Mouse (Mus musculus) R1 (cell line): ENCODE measurements around the gene Etl4.

Source experiments
- DNase-seq: peaks from one replicate; pipeline ENCODE4 v3.0.0-alpha.2; 2018; ENCODE audit warnings: low read depth, low spot score

The Etl4 gene

GRCm38 (mm10) chr2:20761320-20761719, 851.7 kb downstream of the Etl4 start:
- no peak for DNase-seq

- no peak for DNase-seq
These were observed 852.2 kb downstream of the Etl4 start for GRCm38 (mm10) chr2:20761751-20762150.

- DNase-seq = peak; percentile 67
These were observed 854.1 kb downstream of the Etl4 start for GRCm38 (mm10) chr2:20763511-20764212.

DNA sequence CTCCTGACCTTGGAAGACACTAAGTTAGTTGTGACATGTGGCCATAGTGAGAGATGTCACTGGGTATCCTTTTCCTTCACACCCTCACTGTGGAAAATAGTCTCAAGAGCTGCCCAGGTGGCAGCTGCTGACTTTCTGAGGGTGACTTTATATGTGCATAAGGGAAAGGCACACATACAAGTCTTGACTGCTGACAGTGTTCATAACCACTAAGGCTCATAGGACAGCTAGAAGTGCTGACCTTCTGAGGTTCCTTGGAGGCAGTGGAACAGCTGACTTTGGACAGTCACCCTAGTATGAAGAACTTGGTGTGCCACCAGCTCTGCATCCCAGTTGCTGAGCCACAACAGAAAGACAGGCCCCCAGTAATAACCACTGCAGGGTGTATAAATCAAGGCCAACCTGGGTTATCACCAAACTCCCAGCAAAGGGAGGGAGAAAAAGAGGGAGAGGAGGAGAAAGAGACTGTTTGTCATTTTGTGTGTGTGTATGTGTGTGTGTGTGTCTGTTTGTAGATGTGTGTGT, 855.0 kb downstream of the Etl4 start:
- no peak for DNase-seq

DNA sequence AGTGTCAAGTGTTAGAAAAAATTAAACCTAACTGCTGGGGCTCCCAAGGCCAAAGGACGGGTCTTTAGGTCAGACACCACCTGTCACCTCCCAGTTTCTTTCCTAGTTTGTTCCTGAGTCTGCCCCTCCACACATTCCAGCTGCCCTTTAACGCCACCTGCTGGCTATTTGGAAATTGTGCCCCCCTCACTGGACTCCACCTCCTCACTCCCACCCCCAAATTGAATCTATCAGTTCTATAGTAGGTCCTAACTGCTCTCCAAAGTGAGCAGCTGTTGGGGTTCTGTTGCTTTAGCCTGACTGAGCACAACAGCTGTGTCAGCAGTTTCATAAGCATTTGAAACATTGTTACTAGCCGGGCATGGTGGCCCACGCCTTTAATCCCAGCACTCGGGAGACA, 859.1 kb downstream of the Etl4 start:
- DNase-seq = peak; percentile 86

DNA sequence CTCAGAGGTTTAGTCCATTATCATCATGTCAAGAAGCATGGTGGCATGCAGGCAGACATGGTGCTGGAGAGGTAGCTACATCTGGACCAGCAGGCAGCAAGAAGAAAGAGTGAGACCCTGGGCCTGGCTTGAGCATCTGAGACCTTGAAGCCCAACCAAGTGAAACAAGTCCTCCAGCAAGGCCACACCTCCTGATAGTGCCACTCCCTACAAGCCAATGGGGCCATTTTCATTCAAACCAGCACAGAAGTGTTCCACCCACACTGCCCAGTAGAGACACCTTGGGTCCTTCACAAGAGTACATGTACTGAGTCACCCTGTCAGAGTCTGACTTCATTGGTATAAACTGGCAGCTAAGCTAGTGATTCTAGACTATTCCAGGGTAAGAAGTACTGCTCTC, 860.6 kb downstream of the Etl4 start:
- peak; percentile 72 for DNase-seq

GRCm38 (mm10) chr2:20774462-20774861, 864.9 kb downstream of the Etl4 start:
- no peak for DNase-seq

DNA sequence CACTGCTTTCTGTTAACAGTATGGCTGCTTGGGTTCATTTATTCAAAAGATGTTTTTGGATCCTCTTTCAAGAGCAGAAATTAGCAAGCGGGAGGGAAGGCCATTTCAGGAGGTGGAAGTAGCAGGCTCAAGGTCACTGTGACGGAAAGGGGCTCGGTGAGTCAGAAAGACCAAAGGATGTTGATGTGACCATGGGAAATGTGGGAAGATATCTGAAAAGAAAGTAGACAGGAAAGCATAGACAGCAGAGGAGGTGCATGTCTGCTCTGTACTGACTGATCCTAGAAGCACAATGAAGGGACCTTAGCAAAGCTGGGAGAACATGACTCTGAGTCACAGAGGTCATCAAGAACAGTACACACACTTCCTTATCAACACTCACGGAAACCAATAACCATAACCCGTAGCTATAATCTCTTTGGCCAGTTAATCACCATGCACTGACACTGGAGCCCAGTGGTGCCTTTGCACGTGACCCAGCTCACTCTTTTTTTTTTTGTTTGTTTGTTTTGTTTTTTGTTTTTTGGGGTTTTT, 866.7 kb downstream of the Etl4 start:
- peak; percentile 57 for DNase-seq

DNA sequence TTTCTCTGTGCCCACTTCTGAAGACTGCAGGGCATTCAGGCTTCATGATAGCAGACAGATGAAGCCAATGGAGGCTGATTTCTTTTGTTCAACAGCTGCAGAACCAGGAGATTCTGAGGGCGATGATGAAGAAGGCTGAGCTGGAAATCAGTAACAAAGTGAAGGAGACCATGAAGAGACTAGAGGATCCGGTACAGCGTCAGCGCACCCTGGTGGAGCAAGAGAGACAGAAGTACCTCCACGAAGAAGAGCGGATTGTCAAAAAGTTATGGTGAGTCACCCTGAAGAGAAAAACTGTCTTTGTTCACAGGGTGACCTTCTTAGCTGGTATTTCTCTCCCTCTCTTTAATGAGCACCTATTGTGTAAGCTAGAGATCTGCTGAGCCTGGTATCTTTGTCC, 868.4 kb downstream of the Etl4 start:
- peak; percentile 79 for DNase-seq

- peak; percentile 87 for DNase-seq
These were observed 870.2 kb downstream of the Etl4 start for GRCm38 (mm10) chr2:20779484-20780381.

GRCm38 (mm10) chr2:20801236-20801890, 891.8 kb downstream of the Etl4 start:
- peak; percentile 56 for DNase-seq

- peak; percentile 20 for DNase-seq
These were observed 901.9 kb downstream of the Etl4 start for GRCm38 (mm10) chr2:20811506-20811905.

- DNase-seq = peak; percentile 65
These were observed 904.4 kb downstream of the Etl4 start for GRCm38 (mm10) chr2:20813986-20814385.

DNA sequence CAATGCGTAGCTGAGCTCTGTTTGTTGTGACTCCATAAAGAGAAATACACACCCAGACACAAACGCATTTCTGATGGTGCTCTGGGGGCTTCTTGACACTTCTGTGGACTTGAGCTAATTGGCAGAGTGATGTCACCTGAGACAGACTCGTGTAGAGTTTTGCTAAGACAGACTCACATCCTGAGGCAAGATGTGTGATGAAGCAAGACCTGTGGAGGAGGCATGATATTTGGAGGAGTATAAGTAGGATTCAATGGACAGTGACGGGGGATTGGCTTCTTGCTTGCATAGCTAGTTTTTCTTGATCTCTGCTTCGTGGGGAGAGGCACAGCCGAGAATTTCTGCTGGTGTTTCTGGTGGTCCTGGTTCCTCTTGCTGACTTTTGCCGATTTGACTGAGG, 908.6 kb downstream of the Etl4 start:
- DNase-seq = no peak

DNA sequence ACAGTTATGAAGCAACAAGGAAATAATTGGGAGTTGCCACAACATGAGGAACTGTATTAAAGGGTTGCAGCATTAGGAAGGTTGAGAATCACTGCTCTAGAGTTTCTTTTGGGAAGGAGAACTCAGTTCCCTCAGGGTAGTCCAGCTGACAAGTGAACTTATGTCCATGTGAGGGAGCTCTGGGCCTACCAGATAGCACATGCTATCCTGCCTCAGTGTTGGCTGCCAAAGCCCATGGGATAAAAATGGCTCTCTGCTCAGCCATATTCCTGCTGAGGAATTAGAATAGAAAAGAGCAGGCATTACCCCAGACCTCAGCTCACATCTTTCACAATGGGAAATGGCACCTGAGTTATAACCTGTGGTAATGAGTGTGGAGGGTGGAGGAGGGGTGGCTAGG, 916.7 kb downstream of the Etl4 start:
- DNase-seq = no peak

DNA sequence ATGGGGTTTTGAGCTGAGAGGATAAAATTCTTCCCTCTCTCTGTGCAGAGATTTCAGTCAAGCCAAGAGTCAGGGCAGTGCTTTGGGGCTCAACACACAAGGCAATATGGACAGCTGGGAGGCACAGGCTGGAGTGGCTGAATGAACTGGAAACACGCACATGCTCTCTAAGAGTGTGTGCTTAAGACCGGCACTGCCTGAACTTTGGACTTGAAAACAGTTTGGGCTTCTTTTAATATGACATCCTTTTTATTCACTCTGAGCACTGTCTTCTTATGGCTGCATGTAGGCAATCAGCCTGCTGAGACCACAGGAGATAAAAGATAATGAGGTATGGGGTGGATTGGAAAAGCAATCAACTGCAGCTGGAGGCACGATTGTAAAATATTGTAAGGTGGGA, 921.3 kb downstream of the Etl4 start:
- DNase-seq = no peak

- DNase-seq = no peak
These were observed 922.2 kb downstream of the Etl4 start for GRCm38 (mm10) chr2:20831608-20832406.

DNA sequence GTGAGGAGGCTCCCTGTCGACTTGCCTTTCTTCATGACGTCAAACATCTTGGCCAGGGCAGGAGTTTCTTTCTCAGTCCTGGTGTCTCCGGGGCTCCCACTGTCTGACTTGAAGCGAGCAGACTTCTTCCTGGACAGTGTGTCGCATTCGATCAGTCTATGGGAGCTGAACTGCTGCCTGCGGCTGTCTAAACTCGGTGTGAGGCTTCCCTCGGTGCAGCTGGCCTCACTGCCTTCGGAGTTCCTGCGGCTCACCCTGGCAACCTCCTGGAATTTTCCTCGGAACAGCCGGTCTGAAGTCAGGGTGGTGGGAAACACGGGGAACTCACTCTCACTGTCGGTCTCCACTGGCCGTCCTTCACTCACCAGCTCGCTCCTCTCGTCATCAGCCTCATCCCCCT, 939.8 kb downstream of the Etl4 start:
- DNase-seq = peak; percentile 23
